Mouse (Mus musculus): ENCODE measurements around the gene Serpina10. TPM values are rescaled to one million over a fixed set of nuclear protein-coding genes. Genes with fewer than 3 reads are reported as not detected.
"Not testable (repeated sequence)": the region's sequence is repeated elsewhere in the genome, so short reads cannot be mapped to it uniquely, and the experiment has no call there.

The Serpina10 gene
- polyA plus RNA-seq (2014; fragmentation: Nextera tagmentation; extraction: Ambion mirVana): not detected in 2 replicates

DNA sequence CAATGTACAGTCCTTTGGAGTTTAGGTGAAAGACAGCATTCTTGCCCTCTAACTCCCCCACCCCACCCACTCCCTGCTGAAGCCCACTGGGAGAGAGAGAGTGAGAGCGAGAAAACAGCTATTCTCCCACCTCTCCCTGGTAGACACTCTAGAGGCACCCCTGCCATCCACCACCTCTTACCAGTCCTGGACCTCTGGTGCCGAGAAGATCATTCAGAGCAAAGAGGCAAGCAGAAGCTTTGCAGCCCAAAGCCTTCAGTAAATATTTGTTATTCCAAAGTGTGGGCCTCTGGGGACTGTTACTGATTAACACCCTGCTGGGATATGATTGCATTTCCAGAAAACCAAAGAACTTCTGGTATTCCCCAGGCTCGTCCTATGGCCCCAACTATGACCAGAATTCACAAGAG, at the start of gene Serpina10:
Gene Serpina10, minus strand, starts transcription at position 242 of the 410 bp plus-strand sequence.
- DNase-seq (ENCODE audit: low spot score, missing footprints) (peak; percentile 65), ATAC-seq (ENCODE audit: low FRiP score) (no peak)
- Histone ChIP-seq H3K9ac (ENCODE audit: low read length) (no peak within 1 kb of the TSS), H3K4me1 (ENCODE audit: control insufficient read depth, insufficient read depth, low read length) (no peaks in the 10 kb centered on the region), H3K27me3 (ENCODE audit: control insufficient read depth, insufficient read depth, low read length) (no peaks in the 10 kb centered on the region), H3K9me3 (ENCODE audit: control insufficient read depth, low read length) (no peaks in the 10 kb centered on the region), H3K36me3 (ENCODE audit: control insufficient read depth, insufficient read depth, low read length) (no peaks in the 10 kb centered on the region), H3K4me2 (no peak within 1 kb of the TSS), H3K27ac (ENCODE audit: low read depth, low read length) (no peak within 1 kb of the TSS), H3K4me3 (ENCODE audit: low read depth, low read length) (no peak within 1 kb of the TSS)
- WGBS: 73% methylated on average over 3 of the region's 3 CpGs

DNA sequence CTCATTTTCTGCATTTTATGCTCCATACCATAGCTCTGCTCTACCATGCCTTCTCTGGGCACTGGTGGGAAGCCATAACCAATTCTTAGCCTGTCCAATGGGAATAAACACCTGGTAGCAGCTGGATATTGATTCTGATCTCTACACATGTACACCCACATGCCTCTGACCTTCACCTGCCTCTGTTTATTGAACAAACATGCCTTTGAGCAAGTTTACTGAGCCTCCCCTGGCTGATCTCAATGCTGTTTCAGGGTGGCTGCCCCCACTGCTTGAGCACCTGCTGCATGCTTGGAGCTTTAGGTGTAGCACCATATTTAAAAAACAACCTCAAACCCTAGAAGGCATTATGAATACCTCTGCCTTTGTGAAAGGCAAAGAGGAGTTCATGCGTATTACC, 48.6 kb upstream of the Serpina10 start:
- H3K4me2 ChIP-seq; H3K27ac ChIP-seq (ENCODE audit: low read depth, low read length); H3K9ac ChIP-seq (ENCODE audit: low read length); H3K4me1 ChIP-seq (ENCODE audit: control insufficient read depth, insufficient read depth, low read length); H3K36me3 ChIP-seq (ENCODE audit: control insufficient read depth, insufficient read depth, low read length); ATAC-seq (ENCODE audit: low FRiP score); DNase-seq (ENCODE audit: low spot score, missing footprints); H3K9me3 ChIP-seq (ENCODE audit: control insufficient read depth, low read length); H3K4me3 ChIP-seq (ENCODE audit: low read depth, low read length); H3K27me3 ChIP-seq (ENCODE audit: control insufficient read depth, insufficient read depth, low read length): not testable (repeated sequence)
- WGBS: 100% methylated on average over 1 of the region's 1 CpGs

DNA sequence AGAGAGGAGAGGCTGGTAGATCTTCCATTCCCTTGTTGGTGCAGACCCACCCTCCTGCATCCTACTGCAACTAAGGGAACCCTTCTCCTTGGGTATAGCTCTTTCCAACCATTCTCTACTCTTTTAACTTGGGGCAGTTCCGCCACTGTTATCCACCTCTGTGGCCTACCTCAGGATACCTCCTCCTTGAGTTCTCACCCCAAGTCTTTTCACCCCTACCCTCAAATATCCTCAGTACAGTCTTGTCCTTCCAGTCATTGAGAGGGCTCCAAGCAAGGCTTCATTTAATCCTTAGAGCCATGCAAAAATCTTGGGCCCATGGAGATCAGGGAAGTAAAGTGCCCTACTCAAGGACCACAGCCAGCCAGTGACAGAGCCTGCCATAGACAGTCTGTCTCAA, 44.8 kb upstream of the Serpina10 start, which contains the start of gene Serpina16:
Gene Serpina16, minus strand, starts transcription at position 101 of the 400 bp plus-strand sequence.
- Histone ChIP-seq H3K9ac (ENCODE audit: low read length) (no peak within 1 kb of the TSS), H3K4me1 (ENCODE audit: control insufficient read depth, insufficient read depth, low read length) (no peaks in the 10 kb centered on the region), H3K27ac (ENCODE audit: low read depth, low read length) (no peak within 1 kb of the TSS), H3K4me3 (ENCODE audit: low read depth, low read length) (no peak within 1 kb of the TSS), H3K36me3 (ENCODE audit: control insufficient read depth, insufficient read depth, low read length) (no peaks in the 10 kb centered on the region), H3K9me3 (ENCODE audit: control insufficient read depth, low read length) (no peaks in the 10 kb centered on the region), H3K4me2 (no peak within 1 kb of the TSS), H3K27me3 (ENCODE audit: control insufficient read depth, insufficient read depth, low read length) (no peaks in the 10 kb centered on the region)
- 95% methylated on average over 1 of the region's 1 CpGs for WGBS
- no peak for DNase-seq (ENCODE audit: low spot score, missing footprints)
- no peak for ATAC-seq (ENCODE audit: low FRiP score)

DNA sequence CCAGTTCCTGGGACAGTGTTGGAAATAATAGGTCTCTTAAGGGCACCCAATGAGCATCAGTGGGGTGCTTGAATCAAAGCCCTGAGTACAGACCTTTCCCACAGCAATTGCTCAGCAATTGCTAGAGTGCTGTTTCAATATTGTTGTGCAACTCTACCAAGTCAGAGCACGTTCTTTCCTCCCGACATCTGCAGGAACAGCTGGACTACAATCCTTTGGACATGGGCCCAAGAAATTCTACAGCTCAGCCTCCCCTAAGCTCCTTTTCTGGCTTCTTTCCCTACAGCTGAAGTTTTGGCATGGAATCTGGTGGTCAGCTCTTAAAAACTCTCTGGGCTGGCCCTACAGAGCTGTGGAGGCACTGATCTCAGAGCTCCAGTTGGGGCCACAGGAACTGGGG, 41.9 kb upstream of the Serpina10 start:
- Histone ChIP-seq H3K27ac (ENCODE audit: low read depth, low read length) (no peak overlapping the region), H3K9me3 (ENCODE audit: control insufficient read depth, low read length) (no peaks in the 10 kb centered on the region), H3K4me1 (ENCODE audit: control insufficient read depth, insufficient read depth, low read length) (no peaks in the 10 kb centered on the region), H3K4me3 (ENCODE audit: low read depth, low read length) (no peak overlapping the region), H3K4me2 (no peak overlapping the region), H3K27me3 (ENCODE audit: control insufficient read depth, insufficient read depth, low read length) (no peaks in the 10 kb centered on the region), H3K9ac (ENCODE audit: low read length) (no peak overlapping the region), H3K36me3 (ENCODE audit: control insufficient read depth, insufficient read depth, low read length) (no peaks in the 10 kb centered on the region)
- WGBS: 88% methylated on average over 2 of the region's 2 CpGs
- ATAC-seq (ENCODE audit: low FRiP score) (no peak), DNase-seq (ENCODE audit: low spot score, missing footprints) (no peak)

DNA sequence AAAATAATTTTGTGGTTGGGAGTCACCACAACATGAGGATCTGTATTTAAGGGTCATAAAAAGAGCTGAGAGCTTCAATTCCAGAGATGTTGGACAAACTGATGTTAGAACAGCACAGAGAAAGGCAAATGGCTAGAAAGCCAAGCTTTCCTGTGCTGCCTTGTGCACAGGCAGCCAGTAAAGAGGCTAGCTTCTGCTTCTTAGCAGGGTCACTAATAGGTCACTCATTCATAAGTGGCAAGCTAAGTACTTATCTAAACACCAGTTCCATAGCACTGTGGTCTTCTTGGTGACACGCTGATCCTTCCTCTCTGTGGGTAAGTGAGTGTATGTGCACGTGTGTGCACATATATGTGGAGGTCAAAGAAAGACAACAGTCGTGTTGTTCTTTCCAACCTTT, 40.2 kb upstream of the Serpina10 start:
- no peak for DNase-seq (ENCODE audit: low spot score, missing footprints)
- no peak overlapping the region for H3K9ac ChIP-seq (ENCODE audit: low read length)
- 81% methylated on average over 3 of the region's 3 CpGs for WGBS
- H3K27ac ChIP-seq (ENCODE audit: low read depth, low read length): no peak overlapping the region
- no peak overlapping the region for H3K4me2 ChIP-seq
- no peaks in the 10 kb centered on the region for H3K4me1 ChIP-seq (ENCODE audit: control insufficient read depth, insufficient read depth, low read length)
- no peaks in the 10 kb centered on the region for H3K36me3 ChIP-seq (ENCODE audit: control insufficient read depth, insufficient read depth, low read length)
- no peaks in the 10 kb centered on the region for H3K9me3 ChIP-seq (ENCODE audit: control insufficient read depth, low read length)
- H3K27me3 ChIP-seq (ENCODE audit: control insufficient read depth, insufficient read depth, low read length): no peaks in the 10 kb centered on the region
- no peak overlapping the region for H3K4me3 ChIP-seq (ENCODE audit: low read depth, low read length)
- no peak for ATAC-seq (ENCODE audit: low FRiP score)

DNA sequence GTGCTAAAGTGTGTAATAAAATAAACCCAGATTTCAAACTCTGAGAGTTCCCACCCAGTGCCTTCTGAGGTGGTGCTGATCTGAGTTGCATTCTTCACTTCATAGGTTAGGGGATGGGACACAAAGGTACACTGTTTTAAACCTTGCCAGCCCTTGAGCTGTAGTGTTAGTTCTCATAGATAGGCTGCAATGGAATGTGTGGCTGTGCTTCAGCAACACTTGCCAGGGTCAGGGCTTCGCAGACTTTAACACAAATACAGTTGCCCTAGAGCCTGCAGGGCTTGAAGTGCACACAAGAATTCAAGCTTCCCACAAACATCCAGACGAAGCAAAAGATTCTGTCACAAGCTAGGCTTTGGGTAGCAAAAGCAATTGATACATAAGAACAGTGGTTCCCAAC, 39.7 kb upstream of the Serpina10 start:
- Histone ChIP-seq H3K4me2 (no peak overlapping the region), H3K4me1 (ENCODE audit: control insufficient read depth, insufficient read depth, low read length) (no peaks in the 10 kb centered on the region), H3K27ac (ENCODE audit: low read depth, low read length) (no peak overlapping the region), H3K4me3 (ENCODE audit: low read depth, low read length) (no peak overlapping the region), H3K9me3 (ENCODE audit: control insufficient read depth, low read length) (no peaks in the 10 kb centered on the region), H3K27me3 (ENCODE audit: control insufficient read depth, insufficient read depth, low read length) (no peaks in the 10 kb centered on the region), H3K36me3 (ENCODE audit: control insufficient read depth, insufficient read depth, low read length) (no peaks in the 10 kb centered on the region), H3K9ac (ENCODE audit: low read length) (no peak overlapping the region)
- WGBS: 83% methylated on average over 2 of the region's 2 CpGs
- DNase-seq (ENCODE audit: low spot score, missing footprints) (no peak), ATAC-seq (ENCODE audit: low FRiP score) (no peak)

DNA sequence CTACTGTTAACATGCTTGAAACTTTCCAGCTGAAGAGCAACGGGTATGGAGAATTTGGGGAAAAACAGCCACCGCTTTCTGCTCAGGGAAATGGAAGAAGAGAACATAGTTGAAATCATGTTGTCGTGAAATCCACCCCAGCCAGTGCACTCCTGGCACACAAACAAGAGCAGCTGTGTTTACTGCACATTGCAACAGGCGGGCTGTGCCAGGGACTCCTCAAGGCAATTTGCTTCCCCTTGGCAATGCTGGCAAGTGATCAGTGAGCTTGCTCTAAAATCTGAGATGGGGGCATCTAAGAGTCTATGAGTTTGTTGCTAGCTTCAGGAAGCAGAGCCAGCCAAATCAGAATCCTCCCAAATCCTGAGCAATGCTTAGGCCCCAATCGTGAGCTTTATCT, 39.1 kb upstream of the Serpina10 start:
- Histone ChIP-seq H3K27ac (ENCODE audit: low read depth, low read length) (no peak overlapping the region), H3K36me3 (ENCODE audit: control insufficient read depth, insufficient read depth, low read length) (no peaks in the 10 kb centered on the region), H3K4me2 (no peak overlapping the region), H3K27me3 (ENCODE audit: control insufficient read depth, insufficient read depth, low read length) (no peaks in the 10 kb centered on the region), H3K4me3 (ENCODE audit: low read depth, low read length) (no peak overlapping the region), H3K9me3 (ENCODE audit: control insufficient read depth, low read length) (no peaks in the 10 kb centered on the region), H3K9ac (ENCODE audit: low read length) (no peak overlapping the region), H3K4me1 (ENCODE audit: control insufficient read depth, insufficient read depth, low read length) (no peaks in the 10 kb centered on the region)
- ATAC-seq (ENCODE audit: low FRiP score) (no peak), DNase-seq (ENCODE audit: low spot score, missing footprints) (peak; percentile 23)
- 82% methylated on average over 5 of the region's 5 CpGs for WGBS

DNA sequence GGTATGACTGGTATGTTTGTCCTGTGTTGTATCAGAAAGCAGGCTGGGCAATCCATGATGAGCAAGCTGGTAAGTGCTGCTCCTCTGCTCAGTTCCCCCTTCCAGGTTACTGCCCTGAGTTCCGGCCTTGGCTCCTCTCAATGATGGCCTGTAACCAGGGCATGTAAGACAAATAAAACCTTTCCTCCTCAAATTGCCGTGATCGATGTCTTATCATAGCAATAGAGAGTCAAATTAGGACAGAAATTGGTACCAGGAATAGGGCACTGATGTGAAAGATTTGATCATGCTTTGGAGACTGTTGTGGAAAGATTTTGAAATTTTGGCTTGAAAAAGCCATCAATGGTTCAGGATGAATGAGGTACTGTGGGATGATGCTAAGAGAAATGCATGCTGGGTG, 34.0 kb upstream of the Serpina10 start:
- no peak for DNase-seq (ENCODE audit: low spot score, missing footprints)
- no peak for ATAC-seq (ENCODE audit: low FRiP score)
- 89% methylated on average over 3 of the region's 3 CpGs for WGBS

DNA sequence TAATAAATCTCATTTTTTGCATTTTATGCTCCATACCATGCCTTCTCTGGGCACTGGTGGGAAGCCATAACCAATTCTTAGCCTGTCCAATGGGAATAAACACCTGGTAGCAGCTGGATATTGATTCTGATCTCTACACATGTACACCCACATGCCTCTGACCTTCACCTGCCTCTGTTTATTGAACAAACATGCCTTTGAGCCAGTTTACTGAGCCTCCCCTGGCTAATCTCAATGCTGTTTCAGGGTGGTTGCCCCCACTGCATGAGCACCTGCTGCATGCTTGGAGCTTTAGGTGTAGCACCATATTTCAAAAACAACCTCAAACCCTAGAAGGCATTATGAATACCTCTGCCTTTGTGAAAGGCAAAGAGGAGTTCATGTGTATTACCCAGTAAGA, 30.8 kb upstream of the Serpina10 start:
- ATAC-seq (ENCODE audit: low FRiP score): not testable (repeated sequence)

More for the DNA sequence above, 34.0 kb upstream of the Serpina10 start:
- Histone ChIP-seq H3K9ac (ENCODE audit: low read length) (no peak overlapping the region), H3K27ac (ENCODE audit: low read depth, low read length) (no peak overlapping the region), H3K36me3 (ENCODE audit: control insufficient read depth, insufficient read depth, low read length) (no peaks in the 10 kb centered on the region), H3K4me2 (no peak overlapping the region), H3K4me1 (ENCODE audit: control insufficient read depth, insufficient read depth, low read length) (no peaks in the 10 kb centered on the region), H3K4me3 (ENCODE audit: low read depth, low read length) (no peak overlapping the region), H3K9me3 (ENCODE audit: control insufficient read depth, low read length) (no peaks in the 10 kb centered on the region), H3K27me3 (ENCODE audit: control insufficient read depth, insufficient read depth, low read length) (no peaks in the 10 kb centered on the region)

DNA sequence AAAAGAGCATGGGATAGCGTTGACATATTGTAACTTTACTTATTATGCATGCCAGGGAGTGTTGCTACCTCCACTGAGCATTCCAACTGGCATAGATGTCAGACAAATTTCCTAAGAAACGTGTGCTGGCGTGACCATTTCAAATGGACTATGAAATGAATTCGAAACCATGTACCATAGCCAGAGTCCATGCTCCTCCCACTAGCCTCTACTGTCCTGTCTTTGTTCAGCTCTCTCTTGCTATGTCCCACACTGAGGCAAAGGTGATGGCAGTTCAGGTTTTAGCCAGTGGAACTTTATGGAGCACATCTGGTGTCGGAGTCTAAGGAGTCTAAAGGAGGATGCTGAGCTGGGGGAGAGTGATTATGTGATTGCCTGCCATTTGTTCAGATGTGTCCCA, 28.8 kb upstream of the Serpina10 start:
- no peak overlapping the region for H3K4me2 ChIP-seq
- DNase-seq (ENCODE audit: low spot score, missing footprints) (no peak), ATAC-seq (ENCODE audit: low FRiP score) (no peak)
- H3K4me3 ChIP-seq (ENCODE audit: low read depth, low read length): no peak overlapping the region
- no peaks in the 10 kb centered on the region for H3K9me3 ChIP-seq (ENCODE audit: control insufficient read depth, low read length)
- no peaks in the 10 kb centered on the region for H3K4me1 ChIP-seq (ENCODE audit: control insufficient read depth, insufficient read depth, low read length)
- H3K27me3 ChIP-seq (ENCODE audit: control insufficient read depth, insufficient read depth, low read length): no peaks in the 10 kb centered on the region
- H3K9ac ChIP-seq (ENCODE audit: low read length): no peak overlapping the region
- no peak overlapping the region for H3K27ac ChIP-seq (ENCODE audit: low read depth, low read length)
- no peaks in the 10 kb centered on the region for H3K36me3 ChIP-seq (ENCODE audit: control insufficient read depth, insufficient read depth, low read length)
- 91% methylated on average over 5 of the region's 5 CpGs for WGBS

More for the DNA sequence above, 30.8 kb upstream of the Serpina10 start:
- H3K4me3 ChIP-seq (ENCODE audit: low read depth, low read length); H3K4me1 ChIP-seq (ENCODE audit: control insufficient read depth, insufficient read depth, low read length); H3K9ac ChIP-seq (ENCODE audit: low read length); H3K27ac ChIP-seq (ENCODE audit: low read depth, low read length); H3K36me3 ChIP-seq (ENCODE audit: control insufficient read depth, insufficient read depth, low read length); H3K4me2 ChIP-seq; DNase-seq (ENCODE audit: low spot score, missing footprints); H3K9me3 ChIP-seq (ENCODE audit: control insufficient read depth, low read length); H3K27me3 ChIP-seq (ENCODE audit: control insufficient read depth, insufficient read depth, low read length): not testable (repeated sequence)

Measured in midbrain, embryonic 11.5 days (tissue).